Mouse (Mus musculus): ENCODE data around the gene Sin3a.
A peak's percentile ranks its signal among the peaks of the same experiment; 100 is the strongest.

GRCm38 (mm10) chr9:57075681-57076381, 4.0 kb downstream of the Sin3a start:
- TF ChIP-seq CTCF (IDR thresholded peaks at IDR 0.05; ENCODE audit: low read depth), result peak; percentile 15; the same call in 1 of the 2 replicates
- no peak; the same call in 1 of the 2 replicates for TF ChIP-seq EP300 (IDR thresholded peaks at IDR 0.05; ENCODE audit: low read depth)

Measured in liver, embryonic 14.5 days (tissue).